Mouse (Mus musculus) forebrain, embryonic 15.5 days (tissue): ENCODE data around the gene Slc22a1. TPM values are rescaled to one million over a fixed set of nuclear protein-coding genes. Genes with fewer than 3 reads are reported as not detected.

Experiments used
- ATAC-seq: fragments of 200-750 bp; cut with Nextera tagmentation; replicated peaks from 2 replicates; pipeline ENCODE4 v1.8.0; 2017; ENCODE audit warnings: mild to moderate bottlenecking, moderate TSS enrichment, moderate library complexity
- H3K27ac ChIP-seq: fragments of 300-500 bp; sonication (generic); replicated peaks from 2 replicates; pipeline ENCODE4 v1.5.1; 2015; ENCODE audit warnings: mild to moderate bottlenecking, inconsistent platforms
- H3K27me3 ChIP-seq: fragments of 300-500 bp; sonication (generic); 2 replicates; pipeline ENCODE4 v1.6.1; 2015; ENCODE audit warnings: inconsistent platforms
- H3K36me3 ChIP-seq: fragments of 300-500 bp; sonication (generic); 2 replicates; pipeline ENCODE4 v1.6.1; 2015; ENCODE audit warnings: mild to moderate bottlenecking, inconsistent platforms
- H3K4me1 ChIP-seq: fragments of 300-500 bp; sonication (generic); 2 replicates; pipeline ENCODE4 v1.6.1; 2015; ENCODE audit warnings: inconsistent platforms
- H3K4me2 ChIP-seq: fragments of 300-500 bp; sonication (generic); replicated peaks from 2 replicates; pipeline ENCODE4 v1.6.1; 2015; ENCODE audit warnings: mild to moderate bottlenecking, inconsistent platforms
- H3K4me3 ChIP-seq: fragments of 300-500 bp; sonication (generic); 2 replicates; pipeline ENCODE4 v1.5.1; 2015; ENCODE audit warnings: mild to moderate bottlenecking, inconsistent platforms
- H3K9ac ChIP-seq: fragments of 300-500 bp; sonication (generic); replicated peaks from 2 replicates; pipeline ENCODE4 v1.6.1; 2015; ENCODE audit warnings: mild to moderate bottlenecking, inconsistent platforms
- H3K9me3 ChIP-seq: fragments of 300-500 bp; sonication (generic); 2 replicates; pipeline ENCODE4 v1.6.1; 2016; ENCODE audit warnings: inconsistent platforms
- WGBS: fragments of 180-500 bp; shearing (Covaris S2); methylation state at CpG from one replicate; pipeline ENCODE4 v1.1.7; 2015; ENCODE audit warnings: mixed read lengths; 5-methylcytosine and 5-hydroxymethylcytosine counted together
- polyA plus RNA-seq: library from polyadenylated mRNA; unstranded; fragments of >200 nt; fragmentation: Nextera tagmentation; extraction: Ambion mirVana; gene quantifications from 2 replicates; pipeline ENCODE4 v1.2.1, GENCODE M21; 2015

Slc22a1 gene
- not detected in 2 replicates for polyA plus RNA-seq

DNA sequence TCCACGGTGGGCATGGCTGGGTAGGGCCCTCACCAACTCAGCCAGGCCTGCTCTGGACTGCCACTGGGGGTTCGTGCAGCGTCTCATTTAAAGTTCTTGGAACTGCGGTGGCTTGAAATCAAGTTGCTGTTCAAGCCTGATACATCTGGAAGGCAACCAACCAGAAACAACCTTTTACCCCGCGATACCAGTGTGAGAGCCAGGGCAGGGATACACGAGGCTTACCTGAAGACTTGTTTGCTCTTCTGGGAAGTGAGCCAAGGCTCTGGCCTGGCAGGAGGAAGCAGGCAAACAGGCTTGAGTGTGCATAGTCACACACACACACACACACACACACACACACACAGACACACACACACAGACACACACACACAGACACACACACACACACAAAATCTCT is at the start of gene Slc22a1:
Gene Slc22a1, minus strand, starts transcription at position 184 of the 400 bp plus-strand sequence.
- Histone ChIP-seq H3K4me2 (no peak within 1 kb of the TSS), H3K9ac (no peak within 1 kb of the TSS), H3K4me1 (no peaks in the 10 kb centered on the region), H3K4me3 (no peak within 1 kb of the TSS), H3K27ac (no peak within 1 kb of the TSS), H3K9me3 (no peaks in the 10 kb centered on the region), H3K36me3 (no peaks in the 10 kb centered on the region), H3K27me3 (no peaks in the 10 kb centered on the region)
- ATAC-seq: no peak
- 78% methylated on average over 7 of the region's 7 CpGs for WGBS

DNA sequence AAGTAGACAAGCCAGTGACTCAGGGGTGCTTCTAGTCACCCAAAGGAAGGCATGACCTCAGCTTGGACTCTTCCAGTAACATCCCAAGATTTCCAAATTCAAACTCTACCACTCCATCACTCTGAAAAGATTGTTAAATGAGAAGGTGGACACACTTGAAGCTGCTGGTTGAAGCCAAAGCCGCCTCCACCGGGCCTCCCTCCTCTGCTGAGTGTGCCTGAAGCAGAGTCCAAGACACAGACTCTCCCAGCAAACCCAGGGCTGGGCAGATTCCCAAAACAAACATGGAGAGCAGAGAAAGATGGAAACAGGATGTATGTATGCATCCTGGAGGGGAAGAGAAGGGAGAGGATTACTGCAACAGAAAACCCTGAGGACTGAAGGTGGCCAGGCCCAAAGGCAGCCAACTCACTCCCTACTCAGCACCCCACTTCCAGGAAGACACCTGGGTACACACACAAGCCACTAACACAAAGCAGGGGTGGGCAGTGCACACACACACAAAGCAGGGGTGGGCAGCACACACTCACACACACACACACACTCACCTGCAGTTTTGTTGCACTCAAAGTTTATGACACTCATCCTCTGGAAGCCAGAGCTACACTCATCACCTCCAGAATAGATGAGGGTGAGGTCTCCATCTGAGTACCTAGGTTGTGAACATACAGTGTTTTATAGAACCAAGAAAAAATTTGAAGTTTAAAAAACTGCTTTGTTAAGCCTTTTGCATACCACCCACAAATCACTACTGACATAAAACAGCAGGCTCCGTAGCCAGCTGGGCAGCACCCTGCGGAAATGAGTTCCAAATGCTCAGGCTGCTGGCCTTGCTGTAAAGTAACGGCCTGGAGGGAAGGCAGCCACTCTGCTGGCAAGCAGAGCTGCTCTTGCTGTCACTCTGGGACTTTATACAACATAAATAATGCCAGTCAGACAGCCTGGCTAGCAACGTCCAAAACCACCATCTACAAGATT is 49.4 kb upstream of the Slc22a1 start:
- no peak overlapping the region for H3K4me3 ChIP-seq
- H3K4me2 ChIP-seq: no peak overlapping the region
- 57% methylated on average over 6 of the region's 6 CpGs for WGBS
- H3K27me3 ChIP-seq: no peaks in the 10 kb centered on the region
- H3K27ac ChIP-seq: peak overlapping the region; percentile 49; the same call in 1 of the 2 replicates
- ATAC-seq: 0 out of 2 replicates have a peak, but pooled peaks have one; percentile 31
- peaks cover 21% of the 10 kb centered on the region; the same call in 1 of the 2 replicates for H3K36me3 ChIP-seq
- no peaks in the 10 kb centered on the region for H3K9me3 ChIP-seq
- H3K9ac ChIP-seq: no peak overlapping the region
- peaks cover 14% of the 10 kb centered on the region for H3K4me1 ChIP-seq

DNA sequence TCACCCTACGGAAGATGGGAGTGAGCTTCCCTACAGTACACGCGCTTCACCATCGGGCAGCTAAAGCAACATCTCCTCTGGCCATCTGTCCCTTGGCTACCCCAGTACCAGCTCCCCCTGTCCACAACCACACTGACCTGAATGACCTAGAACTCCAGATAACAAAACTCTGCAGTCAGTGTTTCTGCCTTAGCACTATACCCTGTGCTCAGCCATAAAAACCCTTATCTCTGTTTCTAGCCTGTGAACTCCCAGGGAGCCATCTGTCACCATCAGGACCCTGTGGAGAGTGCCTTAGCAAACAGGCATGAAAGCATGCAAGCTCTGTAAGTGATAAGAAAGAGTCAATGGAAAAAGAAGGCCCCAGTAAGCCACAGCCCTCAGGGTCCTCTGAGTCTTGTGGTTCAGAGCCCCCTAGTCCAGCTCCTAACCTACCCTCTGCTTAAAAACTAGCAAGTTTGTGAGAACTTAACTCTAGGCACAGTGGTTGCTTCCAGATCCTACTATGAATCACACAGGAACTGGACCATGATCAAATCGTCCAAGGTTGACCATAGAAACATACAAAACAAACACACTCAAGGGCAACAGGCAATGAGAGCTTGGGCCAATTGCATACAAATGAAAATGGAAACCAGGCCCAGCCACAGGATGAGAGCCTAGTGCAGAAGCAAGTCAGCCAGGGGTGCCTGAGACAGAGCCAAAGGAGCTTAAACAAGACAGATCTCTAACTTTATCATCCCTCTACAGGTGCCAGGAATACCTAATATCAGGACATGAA is 48.5 kb upstream of the Slc22a1 start:
- no peak for ATAC-seq
- Histone ChIP-seq H3K4me1 (peaks cover 14% of the 10 kb centered on the region), H3K36me3 (peaks cover 27% of the 10 kb centered on the region; the same call in 1 of the 2 replicates), H3K27me3 (no peaks in the 10 kb centered on the region), H3K9ac (no peak overlapping the region), H3K27ac (no peak overlapping the region), H3K9me3 (no peaks in the 10 kb centered on the region), H3K4me3 (no peak overlapping the region), H3K4me2 (no peak overlapping the region)
- 95% methylated on average over 5 of the region's 5 CpGs for WGBS

DNA sequence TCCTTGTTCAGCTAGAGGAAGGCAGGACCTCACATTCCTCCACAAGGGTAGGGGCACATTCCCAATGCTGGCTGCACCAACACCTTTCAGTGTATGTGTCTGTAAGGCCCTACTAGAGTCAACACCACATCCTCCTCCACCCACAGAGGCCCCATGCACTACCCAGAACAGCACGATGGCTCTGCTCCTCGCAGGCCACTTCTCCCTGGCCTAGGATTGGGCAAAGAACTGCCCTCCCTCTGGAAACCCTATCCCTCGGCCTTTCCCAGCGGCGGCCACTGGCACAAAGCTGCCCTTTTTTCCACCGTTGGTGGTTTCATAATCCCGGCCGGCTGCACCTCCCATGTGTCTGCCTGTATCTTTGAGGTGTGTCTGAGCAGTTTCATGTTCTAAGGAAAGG is 47.0 kb upstream of the Slc22a1 start:
- H3K9me3 ChIP-seq: no peaks in the 10 kb centered on the region
- 62% methylated on average over 8 of the region's 8 CpGs for WGBS
- H3K36me3 ChIP-seq: peaks cover 25% of the 10 kb centered on the region
- no peak for ATAC-seq
- H3K4me3 ChIP-seq: no peak overlapping the region
- H3K4me2 ChIP-seq: no peak overlapping the region
- no peaks in the 10 kb centered on the region for H3K27me3 ChIP-seq
- no peak overlapping the region for H3K9ac ChIP-seq
- no peak overlapping the region for H3K27ac ChIP-seq
- peaks cover 20% of the 10 kb centered on the region for H3K4me1 ChIP-seq

DNA sequence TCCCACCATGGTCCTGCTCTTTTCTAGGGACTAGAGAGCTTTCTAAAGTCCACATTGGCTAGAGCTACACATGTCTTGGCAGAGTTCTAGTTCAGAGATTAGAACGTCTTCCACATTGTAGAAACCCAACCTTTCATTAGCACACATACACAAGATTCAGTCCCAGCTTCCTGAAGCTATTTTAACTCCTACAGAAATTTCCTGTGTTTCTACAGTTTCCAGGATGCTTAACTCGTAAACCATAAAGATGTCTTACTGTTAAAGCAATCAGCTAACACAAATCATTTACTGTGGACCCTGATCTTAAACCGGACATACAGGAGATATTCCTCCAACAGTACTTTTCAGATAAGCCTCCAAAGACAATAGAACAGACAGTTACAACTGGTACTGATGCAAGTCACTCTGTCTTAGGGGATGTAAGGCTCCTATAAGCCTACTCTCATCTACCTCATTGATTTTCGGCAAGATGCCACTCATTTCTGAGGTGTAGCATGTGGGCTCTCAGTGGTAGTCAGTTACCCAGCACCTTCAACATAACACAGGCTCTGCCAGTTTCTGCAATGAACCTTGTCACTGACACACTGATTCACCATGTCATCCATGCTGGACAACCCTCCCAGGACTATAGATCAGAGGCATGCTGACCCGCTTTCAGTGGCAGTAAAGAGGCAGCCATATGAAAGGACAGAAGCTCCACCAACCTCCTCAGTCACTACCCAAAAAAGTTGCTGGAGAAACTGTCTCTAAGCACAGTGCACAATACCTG is 45.7 kb upstream of the Slc22a1 start:
- H3K9ac ChIP-seq: no peak overlapping the region
- ATAC-seq: no peak
- no peak overlapping the region for H3K4me2 ChIP-seq
- peaks cover 30% of the 10 kb centered on the region for H3K36me3 ChIP-seq
- no peaks in the 10 kb centered on the region for H3K9me3 ChIP-seq
- no peak overlapping the region for H3K4me3 ChIP-seq
- no peak overlapping the region for H3K27ac ChIP-seq
- 90% methylated on average over 5 of the region's 5 CpGs for WGBS
- H3K27me3 ChIP-seq: no peaks in the 10 kb centered on the region
- H3K4me1 ChIP-seq: peaks cover 23% of the 10 kb centered on the region

DNA sequence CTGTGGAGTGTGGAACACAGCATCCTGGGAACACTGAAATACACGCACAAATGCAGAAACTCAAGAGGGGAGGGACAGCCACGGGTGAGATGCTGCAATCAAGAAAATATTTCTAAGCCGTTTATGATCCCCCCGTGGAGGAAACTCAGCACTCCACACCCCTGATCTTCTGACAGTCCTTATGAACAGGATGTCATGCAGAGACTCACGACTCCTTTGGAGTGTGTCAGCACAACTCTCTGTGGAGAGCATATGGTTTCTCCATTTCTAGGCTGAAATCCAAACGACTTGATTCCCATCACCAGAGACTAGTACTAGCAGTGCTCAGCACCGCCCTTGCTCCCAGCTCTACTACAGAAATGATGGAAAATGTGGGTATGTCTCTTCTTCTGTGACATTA is 42.6 kb upstream of the Slc22a1 start:
- H3K4me1 ChIP-seq: peaks cover 9% of the 10 kb centered on the region; the same call in 1 of the 2 replicates
- H3K4me2 ChIP-seq: no peak overlapping the region
- H3K27ac ChIP-seq: peak overlapping the region; percentile 49; the same call in 1 of the 2 replicates
- no peaks in the 10 kb centered on the region for H3K9me3 ChIP-seq
- no peak overlapping the region for H3K4me3 ChIP-seq
- H3K36me3 ChIP-seq: peaks cover 53% of the 10 kb centered on the region
- no peaks in the 10 kb centered on the region for H3K27me3 ChIP-seq
- H3K9ac ChIP-seq: no peak overlapping the region
- 78% methylated on average over 7 of the region's 7 CpGs for WGBS
- ATAC-seq: peak; percentile 87

DNA sequence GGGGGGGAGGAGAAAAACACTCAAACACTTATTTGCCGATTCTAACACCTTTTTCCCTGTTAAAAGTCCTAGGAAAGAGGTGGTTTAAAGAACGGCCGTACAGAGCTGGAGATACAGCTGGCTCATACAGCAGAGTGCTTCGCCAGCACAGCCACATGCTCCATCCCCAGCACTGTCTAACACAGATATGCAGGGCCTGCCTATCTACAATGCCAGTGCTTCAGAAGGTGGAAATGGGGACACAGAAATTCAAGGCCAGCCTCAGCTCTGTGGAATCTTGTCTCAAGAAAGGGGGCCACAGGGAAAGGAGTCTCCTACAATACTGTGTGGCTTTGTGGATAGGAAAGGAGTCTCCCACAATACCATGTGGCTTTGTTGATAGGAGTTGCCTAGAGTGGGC is 41.8 kb upstream of the Slc22a1 start:
- Histone ChIP-seq H3K27me3 (no peaks in the 10 kb centered on the region), H3K27ac (peak overlapping the region; percentile 49; the same call in 1 of the 2 replicates), H3K4me2 (no peak overlapping the region), H3K9ac (no peak overlapping the region), H3K9me3 (no peaks in the 10 kb centered on the region), H3K36me3 (peaks cover 53% of the 10 kb centered on the region), H3K4me3 (no peak overlapping the region), H3K4me1 (peaks cover 9% of the 10 kb centered on the region; the same call in 1 of the 2 replicates)
- no peak for ATAC-seq
- WGBS: 82% methylated on average over 4 of the region's 4 CpGs

DNA sequence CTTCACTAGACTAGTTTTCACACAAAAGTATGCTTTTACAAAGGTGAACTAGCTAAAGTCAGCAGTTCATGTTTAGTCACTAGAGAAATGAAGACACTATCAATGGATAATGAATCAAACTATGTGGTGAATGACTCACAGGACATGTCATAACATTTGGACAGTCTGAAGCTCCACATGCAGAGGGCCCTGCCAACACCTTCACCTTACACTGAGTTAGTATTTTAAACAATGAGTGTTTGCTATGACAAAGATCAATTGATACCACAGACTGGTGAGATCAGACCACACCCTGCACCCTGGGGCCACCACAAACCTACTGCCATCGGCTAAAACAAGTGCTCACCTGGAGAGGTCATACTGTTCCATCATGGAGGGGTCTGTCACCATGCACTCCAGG is 39.4 kb upstream of the Slc22a1 start:
- H3K4me3 ChIP-seq: no peak overlapping the region
- peaks cover 56% of the 10 kb centered on the region for H3K36me3 ChIP-seq
- no peaks in the 10 kb centered on the region for H3K9me3 ChIP-seq
- peaks cover 9% of the 10 kb centered on the region; the same call in 1 of the 2 replicates for H3K4me1 ChIP-seq
- H3K9ac ChIP-seq: no peak overlapping the region
- no peak for ATAC-seq
- H3K27me3 ChIP-seq: no peaks in the 10 kb centered on the region
- H3K27ac ChIP-seq: no peak overlapping the region
- 90% methylated on average over 1 of the region's 1 CpGs for WGBS
- H3K4me2 ChIP-seq: no peak overlapping the region

DNA sequence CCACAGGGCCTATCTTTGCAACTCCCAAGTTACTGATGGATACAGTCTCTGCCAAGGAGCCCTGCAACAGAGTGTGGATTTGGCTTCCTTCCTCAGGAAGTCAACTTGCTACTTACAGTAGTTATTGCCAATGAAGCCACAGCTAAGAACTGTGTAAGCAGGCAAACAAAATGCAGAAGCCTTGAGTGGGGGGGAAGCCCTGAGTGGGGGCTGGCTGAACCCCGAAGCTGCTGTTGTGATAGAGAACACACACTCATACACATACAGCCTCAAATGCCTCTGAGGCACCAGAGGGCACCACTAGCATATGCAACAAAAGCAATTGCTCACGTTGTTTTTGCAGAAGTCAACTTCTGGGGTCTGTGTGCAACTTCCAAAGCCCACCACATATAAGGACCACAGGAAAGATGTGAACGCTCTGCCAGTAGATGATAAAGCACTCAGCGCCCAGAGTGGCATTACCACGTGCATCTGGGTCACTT is 38.5 kb upstream of the Slc22a1 start:
- peaks cover 50% of the 10 kb centered on the region for H3K36me3 ChIP-seq
- H3K27me3 ChIP-seq: no peaks in the 10 kb centered on the region
- no peaks in the 10 kb centered on the region for H3K9me3 ChIP-seq
- H3K9ac ChIP-seq: no peak overlapping the region
- peaks cover 9% of the 10 kb centered on the region; the same call in 1 of the 2 replicates for H3K4me1 ChIP-seq
- no peak overlapping the region for H3K4me3 ChIP-seq
- H3K27ac ChIP-seq: no peak overlapping the region
- H3K4me2 ChIP-seq: no peak overlapping the region
- no peak for ATAC-seq
- WGBS: 85% methylated on average over 5 of the region's 5 CpGs

DNA sequence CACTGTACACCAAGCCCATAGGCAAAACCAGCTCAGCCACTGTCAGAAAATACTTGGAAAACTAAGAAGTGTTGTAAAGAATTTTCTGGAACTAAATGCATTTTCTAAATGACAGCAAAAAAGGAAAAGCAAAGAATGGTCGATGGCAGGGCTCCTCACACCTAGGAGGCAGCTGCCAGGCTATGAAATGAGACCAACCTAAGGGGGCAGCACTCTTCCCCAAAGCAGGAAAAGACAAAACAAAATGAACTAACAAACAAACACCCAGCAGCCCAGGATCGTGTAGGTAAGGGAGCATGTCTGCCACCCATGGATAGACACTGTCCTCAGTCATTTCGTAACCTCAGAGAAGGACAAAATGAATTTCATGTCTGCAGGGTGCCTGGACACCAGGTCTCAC is 37.4 kb upstream of the Slc22a1 start:
- Histone ChIP-seq H3K4me3 (no peak overlapping the region), H3K4me1 (peaks cover 6% of the 10 kb centered on the region; the same call in 1 of the 2 replicates), H3K9ac (no peak overlapping the region), H3K27ac (no peak overlapping the region), H3K27me3 (no peaks in the 10 kb centered on the region), H3K9me3 (no peaks in the 10 kb centered on the region), H3K4me2 (no peak overlapping the region), H3K36me3 (peaks cover 53% of the 10 kb centered on the region)
- WGBS: 84% methylated on average over 3 of the region's 3 CpGs
- no peak for ATAC-seq

DNA sequence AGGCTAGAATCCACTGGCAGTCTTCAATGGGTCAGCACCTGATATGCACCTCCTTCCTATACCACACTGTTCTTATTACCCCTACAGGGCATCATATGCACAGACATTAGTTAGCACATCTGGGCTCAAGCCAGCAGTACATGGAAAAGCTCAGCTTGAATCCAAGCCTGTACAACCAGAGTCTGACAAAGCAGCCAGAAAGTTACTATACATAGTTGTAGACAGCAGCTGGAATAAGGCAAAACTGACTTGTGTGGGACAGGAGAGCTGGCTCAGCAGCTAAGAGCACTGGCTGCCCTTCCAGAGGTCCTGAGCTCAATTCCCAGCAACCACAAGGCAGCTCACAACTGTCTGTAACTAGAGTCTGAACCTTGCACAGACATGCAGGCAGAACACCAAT is 36.6 kb upstream of the Slc22a1 start:
- Histone ChIP-seq H3K27me3 (no peaks in the 10 kb centered on the region), H3K4me3 (no peak overlapping the region), H3K9me3 (no peaks in the 10 kb centered on the region), H3K36me3 (peaks cover 53% of the 10 kb centered on the region), H3K27ac (no peak overlapping the region), H3K4me1 (no peaks in the 10 kb centered on the region), H3K4me2 (no peak overlapping the region), H3K9ac (no peak overlapping the region)
- ATAC-seq: no peak
